Mouse (Mus musculus): ENCODE data around the gene Gm3636. TPM values are rescaled to one million over a fixed set of nuclear protein-coding genes. Genes with fewer than 3 reads are reported as not detected.

Gm3636 gene
- not detected in 2 replicates for polyA plus RNA-seq (2012; rRNA removed)

DNA sequence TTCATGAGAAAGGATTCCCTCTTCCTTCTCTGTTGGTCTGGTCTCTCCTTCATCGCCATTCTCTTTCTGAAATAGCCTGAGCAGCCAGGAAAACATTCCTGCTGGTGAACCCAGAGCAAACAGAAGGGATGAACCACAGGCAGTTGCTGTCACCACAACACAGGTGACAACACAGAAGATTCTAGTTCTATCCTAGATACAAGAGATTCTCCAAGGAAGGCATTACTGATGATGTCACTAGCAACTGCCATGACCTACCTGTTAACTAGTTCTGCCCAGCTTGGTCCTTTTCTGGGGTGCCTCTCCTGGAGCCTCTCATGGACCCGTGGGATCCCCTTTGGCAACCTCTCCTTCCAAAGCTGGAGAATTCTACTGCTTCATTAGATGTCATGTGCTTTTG, at the start of gene Gm3636:
Gene Gm3636, minus strand, starts transcription at position 101 of the 400 bp plus-strand sequence.

GRCm38 (mm10) chr14:6774311-6774710, 32.2 kb upstream of the Gm3636 start, which contains the start of gene Gm8362:
Gm8362 (minus strand) TSS chr14:6774411.

GRCm38 (mm10) chr14:6720151-6720550, 22.0 kb downstream of the Gm3636 start, which contains the start of gene Gm8050:
Gm8050 (minus strand) TSS chr14:6720251.

Other genes starting within 250 kb of the Gm3636 start
- not detected in 2 replicates for gene Gm8356, start 205.0 kb downstream of the Gm3636 start, polyA plus RNA-seq (2012; rRNA removed)
- not detected in 2 replicates for gene Gm3629, start 151.7 kb downstream of the Gm3636 start, polyA plus RNA-seq (2012; rRNA removed)
- gene Gm3460, start 119.9 kb downstream of the Gm3636 start, polyA plus RNA-seq (2012; rRNA removed), result not detected in 2 replicates
- not detected in 2 replicates for gene Gm10251, start 58.2 kb downstream of the Gm3636 start, polyA plus RNA-seq (2012; rRNA removed)
- gene Gm8050, start 22.1 kb downstream of the Gm3636 start, polyA plus RNA-seq (2012; rRNA removed), result not detected in 2 replicates
- gene Gm8362, start 32.1 kb upstream of the Gm3636 start, polyA plus RNA-seq (2012; rRNA removed), result not detected in 2 replicates
- gene Gm3642, start 98.0 kb upstream of the Gm3636 start, polyA plus RNA-seq (2012; rRNA removed), result not detected in 2 replicates
- not detected in 2 replicates for gene Gm3667, start 147.6 kb upstream of the Gm3636 start, polyA plus RNA-seq (2012; rRNA removed)
- not detected in 2 replicates for gene Gm6356, start 231.5 kb upstream of the Gm3636 start, polyA plus RNA-seq (2012; rRNA removed)

Data from stomach, adult 2 months (tissue).